Mouse (Mus musculus) limb, embryonic 14.5 days (tissue): ENCODE measurements around the gene Atp2c2. TPM values are rescaled to one million over a fixed set of nuclear protein-coding genes. Genes with fewer than 3 reads are reported as not detected.

Experiments
- ATAC-seq: fragments of 200-750 bp; cut with Nextera tagmentation; 2 replicates; pipeline ENCODE4 v1.8.0; 2017; ENCODE audit warnings: low read depth, moderate number of reproducible peaks, moderate TSS enrichment; ENCODE audit not compliant: low FRiP score
- DNase-seq: peaks from one replicate; pipeline ENCODE4 v3.0.0-alpha.2; 2015; ENCODE audit warnings: low spot score
- H3K27ac ChIP-seq: fragments of 300-500 bp; sonication (generic); replicated peaks from 2 replicates; pipeline ENCODE4 v1.5.1; 2014; ENCODE audit warnings: low read depth, mild to moderate bottlenecking, low read length, moderate library complexity, mixed read lengths
- H3K27me3 ChIP-seq: fragments of 300-500 bp; sonication (generic); 2 replicates; pipeline ENCODE4 v1.6.1; 2014; ENCODE audit warnings: low read length, mixed read lengths; ENCODE audit not compliant: control insufficient read depth, insufficient read depth
- H3K36me3 ChIP-seq: fragments of 300-500 bp; sonication (generic); 2 replicates; pipeline ENCODE4 v1.6.1; 2014; ENCODE audit warnings: mild to moderate bottlenecking, low read length, moderate library complexity, mixed read lengths; ENCODE audit not compliant: control insufficient read depth, insufficient read depth
- H3K4me1 ChIP-seq: fragments of 300-500 bp; sonication (generic); 2 replicates; pipeline ENCODE4 v1.6.1; 2014; ENCODE audit warnings: antibody characterized with exemption, low read length, mixed read lengths; ENCODE audit not compliant: control insufficient read depth, insufficient read depth
- H3K4me2 ChIP-seq: fragments of 300-500 bp; sonication (generic); replicated peaks from 2 replicates; pipeline ENCODE4 v1.6.1; 2014; ENCODE audit warnings: low read depth, mild to moderate bottlenecking, low read length, moderate library complexity; ENCODE audit not compliant: severe bottlenecking
- H3K4me3 ChIP-seq: fragments of 300-500 bp; sonication (generic); replicated peaks from 2 replicates; pipeline ENCODE4 v1.5.1; 2014; ENCODE audit warnings: low read length
- H3K9ac ChIP-seq: fragments of 300-500 bp; sonication (generic); 2 replicates; pipeline ENCODE4 v1.6.1; 2014; ENCODE audit warnings: mild to moderate bottlenecking, low read depth, low read length, moderate library complexity; ENCODE audit not compliant: severe bottlenecking
- H3K9me3 ChIP-seq: fragments of 300-500 bp; sonication (generic); 2 replicates; pipeline ENCODE4 v1.6.1; 2016; ENCODE audit warnings: low read length; ENCODE audit not compliant: control insufficient read depth
- POLR2A ChIP-seq: fragments of 200-500 bp; IDR thresholded peaks from 2 replicates; pipeline ENCODE4 v1.8.0; 2012; ENCODE audit warnings: inconsistent platforms, mild to moderate bottlenecking, moderate library complexity, borderline replicate concordance; ENCODE audit not compliant: insufficient read depth, insufficient read length; ENCODE audit errors: extremely low read depth
- WGBS: fragments of 180-500 bp; shearing (Covaris S2); extraction: QIAGEN DNeasy Blood & Tissue Kit; methylation state at CpG from one replicate; pipeline ENCODE4 v1.1.7; 2014; 5-methylcytosine and 5-hydroxymethylcytosine counted together
- polyA plus RNA-seq, 2 experiments: library from polyadenylated mRNA; depleted of rRNA in 1 of 2; stranded (reverse) in 1 of 2; unstranded in 1 of 2; fragments of >200 nt; fragmentation: Nextera tagmentation in 1 of 2; extraction: Ambion mirVana in 1 of 2; gene quantifications; 2 replicates each; pipeline versions ENCODE4 v1.2.1 to v1.2.3; 2012 to 2014

Gene Atp2c2
- polyA plus RNA-seq, 2 experiments = 2.6 to 3.1 TPM

DNA sequence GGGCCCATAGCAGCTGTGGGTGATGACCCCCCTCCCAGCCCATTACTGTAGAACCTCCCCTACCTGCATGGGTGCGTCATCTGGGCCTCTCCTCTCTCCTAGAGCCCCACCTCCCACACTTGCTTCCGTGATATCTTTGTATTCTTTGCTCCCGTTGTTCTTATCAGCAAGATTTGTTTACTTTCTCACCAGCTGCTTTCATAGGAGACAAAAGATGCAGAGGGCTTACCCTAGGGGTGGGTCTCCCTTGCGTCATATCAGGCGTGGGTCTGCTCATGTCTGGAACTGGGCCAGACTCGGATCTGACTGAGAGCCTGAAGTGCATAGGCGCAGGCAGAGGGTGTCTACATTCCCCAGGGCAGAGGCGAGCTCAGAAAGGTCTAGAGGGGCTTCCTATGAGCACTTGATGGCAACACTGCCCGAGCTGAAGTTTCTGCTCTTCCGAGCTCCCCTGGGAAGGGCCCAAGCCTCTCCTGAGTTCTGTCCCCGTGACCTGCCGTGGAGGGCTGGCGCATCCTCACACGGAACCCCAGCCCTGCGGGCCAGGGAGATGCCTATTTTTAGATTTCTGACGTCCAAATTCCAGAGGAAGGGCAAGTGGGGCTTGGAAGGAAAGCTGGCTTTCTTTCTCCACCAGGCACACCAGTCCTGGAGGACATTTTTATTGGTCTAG is 29.3 kb upstream of the Atp2c2 start:
- no peak for TF ChIP-seq POLR2A
- Histone ChIP-seq H3K27ac (no peak overlapping the region), H3K27me3 (no peaks in the 10 kb centered on the region), H3K9ac (no peak overlapping the region), H3K9me3 (no peaks in the 10 kb centered on the region), H3K36me3 (no peaks in the 10 kb centered on the region), H3K4me2 (no peak overlapping the region), H3K4me3 (no peak overlapping the region), H3K4me1 (peaks cover 6% of the 10 kb centered on the region; the same call in 1 of the 2 replicates)
- 54% methylated on average over 16 of the region's 16 CpGs for WGBS
- no peak for DNase-seq
- ATAC-seq = no peak

- no peak overlapping the region for H3K4me3 ChIP-seq
- no peaks in the 10 kb centered on the region for H3K27me3 ChIP-seq
- 81% methylated on average over 10 of the region's 11 CpGs for WGBS
- no peak overlapping the region for H3K9ac ChIP-seq
- no peak for DNase-seq
- no peak for TF ChIP-seq POLR2A
- H3K9me3 ChIP-seq = no peaks in the 10 kb centered on the region
- H3K27ac ChIP-seq = no peak overlapping the region
- H3K4me1 ChIP-seq = peaks cover 10% of the 10 kb centered on the region; the same call in 1 of the 2 replicates
- H3K36me3 ChIP-seq = no peaks in the 10 kb centered on the region
- no peak for ATAC-seq
- H3K4me2 ChIP-seq = no peak overlapping the region
These were observed 25.7 kb upstream of the Atp2c2 start for GRCm38 (mm10) chr8:119673976-119674555.

GRCm38 (mm10) chr8:119675457-119675856 is 24.4 kb upstream of the Atp2c2 start:
- H3K27me3 ChIP-seq = no peaks in the 10 kb centered on the region
- H3K27ac ChIP-seq = no peak overlapping the region
- WGBS = 79% methylated on average over 5 of the region's 5 CpGs
- no peak for TF ChIP-seq POLR2A
- no peak for DNase-seq
- ATAC-seq = no peak
- no peak overlapping the region for H3K9ac ChIP-seq
- peaks cover 9% of the 10 kb centered on the region; the same call in 1 of the 2 replicates for H3K4me1 ChIP-seq
- no peak overlapping the region for H3K4me3 ChIP-seq
- no peaks in the 10 kb centered on the region for H3K9me3 ChIP-seq
- H3K36me3 ChIP-seq = no peaks in the 10 kb centered on the region
- no peak overlapping the region for H3K4me2 ChIP-seq

- Histone ChIP-seq H3K27me3 (no peaks in the 10 kb centered on the region), H3K9me3 (no peaks in the 10 kb centered on the region), H3K36me3 (no peaks in the 10 kb centered on the region), H3K4me1 (peaks cover 3% of the 10 kb centered on the region; the same call in 1 of the 2 replicates), H3K9ac (no peak overlapping the region), H3K4me2 (no peak overlapping the region), H3K4me3 (no peak overlapping the region), H3K27ac (no peak overlapping the region)
- peak; percentile 51; the same call in 1 of the 2 replicates for ATAC-seq
- WGBS = 15% methylated on average over 8 of the region's 8 CpGs
- no peak for TF ChIP-seq POLR2A
- peak; percentile 89 for DNase-seq
These were observed 23.4 kb upstream of the Atp2c2 start for GRCm38 (mm10) chr8:119676389-119676788.

DNA sequence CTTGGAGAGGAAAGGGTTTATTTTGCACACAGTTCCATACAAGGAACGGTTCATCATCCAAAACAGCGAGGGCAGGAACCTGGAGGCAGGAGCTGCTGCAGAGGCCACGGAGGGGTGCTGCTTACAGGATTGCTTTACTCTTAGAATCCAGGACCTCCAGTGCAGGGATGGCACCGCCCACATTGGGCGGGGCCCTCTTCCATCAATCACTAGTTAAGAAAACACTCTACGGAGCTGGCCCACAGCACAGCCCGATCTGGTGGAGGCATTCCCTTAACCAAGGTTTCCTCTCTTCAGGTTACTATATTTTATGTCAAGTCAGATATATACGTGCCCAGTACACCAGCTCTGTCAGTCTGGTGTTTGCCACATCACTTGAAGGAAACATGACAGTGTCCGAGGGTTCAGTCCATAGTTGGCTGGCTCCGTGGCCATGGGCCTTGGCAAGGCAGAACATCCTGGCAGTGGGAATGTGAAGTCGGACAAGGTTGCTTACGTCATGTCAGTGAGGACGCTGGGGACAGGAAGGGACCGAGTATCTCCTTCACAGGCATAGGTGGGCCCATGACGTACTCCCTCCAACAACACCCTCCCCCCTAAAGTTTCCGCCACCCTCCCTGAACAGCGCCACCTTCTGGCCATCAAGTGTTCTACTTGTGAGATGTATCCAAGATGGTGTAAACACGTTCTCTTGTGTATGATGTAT is 21.5 kb upstream of the Atp2c2 start:
- Histone ChIP-seq H3K4me2 (peak overlapping the region; percentile 25; the same call in 1 of the 2 replicates), H3K27me3 (no peaks in the 10 kb centered on the region), H3K36me3 (no peaks in the 10 kb centered on the region), H3K4me3 (0 out of 2 replicates have a peak overlapping the region, but pooled peaks have one; percentile 1), H3K9ac (no peak overlapping the region), H3K4me1 (peaks cover 3% of the 10 kb centered on the region; the same call in 1 of the 2 replicates), H3K27ac (no peak overlapping the region), H3K9me3 (no peaks in the 10 kb centered on the region)
- DNase-seq (peak; percentile 70), ATAC-seq (0 out of 2 replicates have a peak, but pooled peaks have one; percentile 20)
- TF ChIP-seq POLR2A = no peak
- WGBS = 7% methylated on average over 18 of the region's 18 CpGs
